Mouse (Mus musculus) Patski (cell line): ENCODE measurements around the gene Odf2. TPM values are rescaled to one million over a fixed set of nuclear protein-coding genes. Genes with fewer than 3 reads are reported as not detected.
A peak's percentile ranks its signal among the peaks of the same experiment; 100 is the strongest.
"Not testable (repeated sequence)": the region's sequence is repeated elsewhere in the genome, so short reads cannot be mapped to it uniquely, and the experiment has no call there.

ENCODE experiments used
- ATAC-seq: fragments of 100-300 bp; one replicate; pipeline ENCODE4 v1.8.0; 2021
- CTCF ChIA-PET: fragments of 350-600 bp; sonication (Branson Sonifier 250); formaldehyde crosslinking; loops from one replicate; lab custom pipeline; 2022; ENCODE audit warnings: inconsistent platforms; lab: Charles Lee
- POLR2A ChIA-PET: fragments of 350-600 bp; sonication (Branson Sonifier 250); formaldehyde crosslinking; loops from one replicate; lab custom pipeline; 2022; ENCODE audit warnings: antibody characterized with exemption, inconsistent platforms; lab: Charles Lee
- DNase-seq: peaks from one replicate; pipeline ENCODE4 v3.0.0-alpha.2; 2011; ENCODE audit warnings: low read depth, low spot score
- H3K27me3 ChIP-seq: fragments of 371-371 bp; one replicate; pipeline ENCODE4 v1.5.1; 2021
- CTCF ChIP-seq: fragments of 100-300 bp; IDR thresholded peaks from one replicate; pipeline ENCODE4 v1.5.1; 2021
- in situ Hi-C: fragments of 300-500 bp; cut with MboI; formaldehyde crosslinking; loops from 3 replicates; pipeline ENCODE4 v1.11.1; 2018; ENCODE audit warnings: low pct_unique_long_range_greater_than_20kb, mixed read lengths
- polyA plus RNA-seq: library from polyadenylated mRNA; unstranded; gene quantifications from one replicate; pipeline ENCODE4 v1.2.3, GENCODE M21; 2021

The Odf2 gene
- polyA plus RNA-seq, 1 experiment from 2014 or later, result 59.7 TPM

DNA sequence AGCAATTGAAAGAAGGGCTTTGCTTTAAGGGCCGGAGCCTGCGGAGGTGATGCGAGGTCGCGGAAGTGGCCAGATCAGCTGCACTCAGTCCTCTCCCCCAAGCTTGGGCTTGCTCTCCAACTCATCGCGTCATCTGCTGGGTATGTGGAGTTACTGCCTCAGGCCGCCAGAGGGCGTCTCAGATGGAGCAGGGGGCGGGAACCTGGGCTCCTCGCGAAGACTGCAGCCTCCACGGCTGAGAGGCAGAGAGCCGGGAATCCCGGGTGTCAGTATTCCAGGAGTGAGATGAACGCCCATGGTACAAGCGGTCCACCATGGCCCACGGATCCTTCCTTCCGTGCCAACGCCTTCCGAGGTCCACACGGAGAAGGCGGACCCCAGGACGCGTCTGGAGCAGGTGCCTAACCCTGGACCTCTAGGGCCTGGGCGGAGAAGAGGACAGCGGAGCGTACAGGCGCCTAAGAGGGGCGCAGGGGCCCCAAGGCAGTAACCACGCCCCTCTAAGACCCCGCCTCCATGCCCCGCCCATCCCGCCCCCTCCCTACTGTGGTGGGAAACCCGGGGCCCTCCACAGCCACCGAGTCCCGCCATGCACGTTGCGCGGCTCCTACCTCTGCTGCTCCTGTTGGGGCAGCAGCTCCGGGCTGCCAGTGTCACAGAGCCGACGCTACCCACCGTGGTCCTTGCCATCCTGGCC lies 19.9 kb upstream of the Odf2 start, which contains the start of gene Cercam:
Gene Cercam (plus strand): TSS at position 216 of the 697 bp plus-strand sequence.
- ATAC-seq (peak; percentile 79), DNase-seq (no peak)
- H3K27me3 ChIP-seq, result no peaks in the 10 kb centered on the region
- TF ChIP-seq CTCF, result no peak
- ChIA-PET POLR2A (no interaction called here), CTCF (interaction anchor here (1.1 kb wide), 2 partner anchors 11 to 17 kb away, joined by 3 to 6 read pairs; no protein-coding TSS in a partner anchor)
- in situ Hi-C loops, result no loop called here

DNA sequence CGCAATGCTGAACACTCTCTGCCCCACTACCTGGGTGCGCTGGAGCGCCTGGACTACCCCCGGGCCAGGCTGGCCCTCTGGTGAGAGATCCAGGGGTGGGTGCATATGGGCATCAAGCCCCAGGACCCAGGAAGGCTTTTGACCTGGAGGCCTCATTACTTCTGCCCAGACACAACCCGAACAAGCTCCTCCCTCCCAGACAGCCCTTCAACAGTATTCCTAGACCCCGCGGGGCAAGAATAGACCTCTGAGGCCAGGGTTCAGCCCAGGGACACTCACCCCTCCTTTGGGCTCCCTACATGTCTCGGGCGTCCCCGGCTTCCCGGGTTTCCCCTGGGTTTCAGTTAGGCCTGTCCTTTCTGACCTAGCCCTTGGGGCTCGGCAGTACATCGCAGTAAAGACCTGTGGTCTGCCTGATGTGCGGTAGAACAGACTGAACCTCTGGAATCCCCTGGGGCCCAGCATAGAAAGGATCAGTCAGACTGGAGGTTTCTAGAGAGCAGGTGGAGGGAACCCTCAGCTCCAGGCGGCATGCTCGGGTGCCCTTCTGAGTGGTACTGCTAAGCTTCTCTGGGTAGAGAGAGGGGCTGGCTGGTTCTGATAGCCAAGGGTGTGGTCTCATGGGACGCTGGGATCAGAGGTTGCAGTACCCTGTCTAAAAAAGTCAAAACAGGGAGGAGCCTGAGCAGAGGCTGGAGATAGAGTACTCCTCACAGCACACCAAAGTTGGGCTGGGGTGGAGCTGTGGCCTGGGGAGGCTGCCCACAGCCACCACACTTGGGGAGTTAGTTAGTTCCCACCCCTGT lies 19.2 kb upstream of the Odf2 start:
- H3K27me3 ChIP-seq, result no peaks in the 10 kb centered on the region
- ChIA-PET CTCF (interaction anchor here (0.9 to 2.2 kb wide), 3 partner anchors 11 to 18 kb away, joined by 3 to 9 read pairs (median 4); no protein-coding TSS in a partner anchor), POLR2A (no interaction called here)
- ATAC-seq (no peak), DNase-seq (no peak)
- TF ChIP-seq CTCF, result no peak
- in situ Hi-C loops, result no loop called here

DNA sequence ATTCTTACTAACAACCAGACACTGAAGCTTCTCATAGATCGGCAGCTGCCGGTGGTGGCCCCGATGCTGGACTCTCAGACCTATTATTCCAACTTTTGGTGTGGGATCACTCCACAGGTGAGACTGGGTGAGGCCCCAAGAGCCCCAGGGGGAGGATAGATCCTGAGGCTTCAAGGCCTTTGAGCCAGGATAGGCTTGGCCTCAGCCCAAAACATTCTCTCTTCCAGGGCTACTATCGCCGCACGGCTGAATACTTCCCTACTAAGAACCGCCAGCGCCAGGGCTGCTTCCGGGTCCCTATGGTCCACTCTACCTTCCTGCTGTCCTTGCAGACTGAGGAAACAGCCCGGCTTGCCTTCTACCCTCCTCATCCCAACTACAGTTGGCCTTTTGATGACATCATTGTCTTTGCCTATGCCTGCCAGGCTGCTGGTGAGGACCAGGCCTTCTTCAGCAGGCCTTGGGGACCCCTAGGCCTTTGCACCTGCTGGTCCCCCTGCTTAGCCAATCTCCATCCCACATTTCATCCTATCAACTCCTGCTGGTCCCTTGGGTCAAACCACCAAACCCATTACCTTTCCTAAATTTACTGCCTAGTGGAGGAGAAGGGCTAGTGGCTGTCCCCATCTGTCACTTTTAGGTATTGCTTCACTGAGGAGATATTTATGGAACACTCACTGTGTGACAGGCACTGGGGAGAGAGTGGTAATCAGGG lies 16.3 kb upstream of the Odf2 start:
- no peaks in the 10 kb centered on the region for H3K27me3 ChIP-seq
- DNase-seq, result no peak
- TF ChIP-seq CTCF, result no peak
- CTCF ChIA-PET, result interaction anchor here (1.5 kb wide), 1 partner anchor 15 kb away, joined by 3 read pairs; no protein-coding TSS in a partner anchor
- POLR2A ChIA-PET, result no interaction called here
- no peak for ATAC-seq
- in situ Hi-C loops, result no loop called here

DNA sequence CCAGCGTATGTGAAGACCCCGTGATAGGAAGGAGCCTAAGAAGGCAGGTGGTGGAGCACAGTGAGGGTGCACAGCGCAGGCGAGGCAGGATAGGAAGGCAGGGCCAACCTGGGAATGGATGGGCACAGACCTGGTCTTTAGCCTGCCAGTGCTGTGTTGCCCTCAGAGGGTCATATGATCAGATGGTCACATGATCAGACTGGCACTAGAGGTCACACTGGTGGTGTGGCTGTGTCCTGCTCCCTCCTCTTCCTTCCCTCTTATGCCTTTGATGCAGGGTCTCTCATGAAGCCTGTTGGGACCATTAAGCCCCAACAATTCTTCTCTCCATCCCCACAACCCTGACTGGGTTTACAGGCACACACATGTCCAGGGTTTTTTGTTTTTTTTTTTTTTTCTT lies 15.2 kb upstream of the Odf2 start:
- ChIA-PET POLR2A (no interaction called here), CTCF (no interaction called here)
- DNase-seq, result no peak
- in situ Hi-C loops, result no loop called here
- TF ChIP-seq CTCF, result no peak
- H3K27me3 ChIP-seq, result no peaks in the 10 kb centered on the region
- ATAC-seq, result no peak

DNA sequence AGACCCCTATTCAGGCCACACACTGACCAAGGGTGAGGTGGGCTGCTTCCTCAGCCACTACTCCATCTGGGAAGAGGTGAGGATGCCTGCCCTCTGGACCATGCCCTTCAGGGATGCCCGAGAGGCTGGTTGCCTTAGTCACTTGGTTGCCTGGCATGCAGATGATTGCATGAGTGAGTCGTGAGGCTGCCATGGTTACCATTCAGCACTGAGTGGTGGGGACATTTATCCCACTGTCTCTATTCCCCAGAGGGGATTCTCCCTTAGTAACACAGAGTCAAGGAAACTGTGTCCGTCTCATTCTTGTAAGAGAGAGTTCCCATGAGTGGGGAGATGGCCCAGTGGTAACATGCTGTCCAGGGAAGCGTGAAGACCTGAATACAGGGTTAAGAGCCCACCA lies 11.0 kb upstream of the Odf2 start:
- no peak for DNase-seq
- TF ChIP-seq CTCF, result no peak
- in situ Hi-C loops, result no loop called here
- no peak for ATAC-seq
- no peaks in the 10 kb centered on the region for H3K27me3 ChIP-seq
- POLR2A ChIA-PET, result no interaction called here
- CTCF ChIA-PET, result no interaction called here

DNA sequence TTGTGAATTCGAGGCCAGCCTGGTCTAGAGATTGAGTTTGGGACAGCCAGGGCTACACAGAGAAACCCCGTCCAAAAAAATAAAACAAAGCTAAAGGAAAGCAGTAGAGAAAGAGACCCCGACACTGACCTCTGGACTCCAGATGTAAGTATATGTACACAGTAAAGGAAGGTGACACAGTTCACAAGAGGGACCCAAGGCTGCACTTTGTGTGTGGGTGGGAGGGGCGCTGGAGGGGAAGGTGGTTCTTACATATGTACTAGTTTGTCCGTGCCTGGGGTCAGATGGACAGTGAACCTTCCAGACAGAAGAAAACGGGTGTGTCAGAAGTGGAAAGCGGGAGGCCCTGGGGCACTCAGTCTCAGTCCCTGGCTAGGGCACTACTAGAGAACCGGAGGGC lies 9.8 kb upstream of the Odf2 start:
- POLR2A ChIA-PET, result no interaction called here
- in situ Hi-C loops, result no loop called here
- DNase-seq, result no peak

DNA sequence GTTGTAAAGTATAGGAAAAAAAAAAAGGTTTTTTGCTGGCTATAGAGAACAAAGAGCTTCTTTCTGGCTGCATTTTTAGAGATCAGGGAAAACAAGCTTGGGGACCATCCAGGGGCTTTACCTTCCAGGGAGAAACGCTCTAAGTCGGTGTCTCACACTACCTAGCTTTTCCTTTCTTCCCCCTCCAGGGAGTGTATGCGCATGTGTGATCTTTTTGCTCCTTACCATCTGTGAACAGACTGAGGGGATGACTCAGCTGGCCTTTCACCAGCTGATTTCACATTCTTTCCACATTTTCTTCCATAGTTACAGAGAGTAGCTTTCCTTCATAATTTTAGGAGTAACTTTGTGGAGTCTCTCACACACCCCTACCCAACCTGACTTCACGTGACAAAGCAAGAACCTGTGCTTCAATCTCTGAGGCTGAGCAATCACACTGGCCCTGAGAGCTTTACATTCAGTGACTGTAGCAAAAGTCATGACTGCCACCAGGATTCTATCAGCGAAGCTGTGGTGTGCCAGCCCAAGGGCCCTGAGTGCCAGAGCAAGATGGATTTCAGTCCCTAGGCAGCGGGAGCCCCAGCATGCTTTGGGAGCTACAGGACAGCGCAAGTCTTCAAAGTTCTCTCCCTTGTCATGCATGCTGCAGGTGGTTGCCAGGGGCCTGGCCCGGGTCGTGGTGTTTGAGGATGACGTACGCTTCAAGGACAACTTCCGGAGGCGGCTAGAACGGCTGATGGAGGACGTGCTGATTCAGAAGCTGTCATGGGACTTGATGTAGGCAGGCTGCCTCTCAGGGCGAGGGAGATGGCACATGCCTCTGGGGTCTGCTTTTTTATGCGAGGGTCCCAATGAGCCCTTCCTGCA lies 8.8 kb upstream of the Odf2 start:
- DNase-seq, result no peak
- H3K27me3 ChIP-seq, result no peaks in the 10 kb centered on the region
- POLR2A ChIA-PET, result no interaction called here

More for the DNA sequence above, 9.8 kb upstream of the Odf2 start:
- no peaks in the 10 kb centered on the region for H3K27me3 ChIP-seq
- CTCF ChIA-PET, result interaction anchor here (1.8 kb wide), 1 partner anchor 10 kb away, joined by 6 read pairs; the partner anchor contains the start of gene Cercam
- TF ChIP-seq CTCF, result no peak
- no peak for ATAC-seq

DNA sequence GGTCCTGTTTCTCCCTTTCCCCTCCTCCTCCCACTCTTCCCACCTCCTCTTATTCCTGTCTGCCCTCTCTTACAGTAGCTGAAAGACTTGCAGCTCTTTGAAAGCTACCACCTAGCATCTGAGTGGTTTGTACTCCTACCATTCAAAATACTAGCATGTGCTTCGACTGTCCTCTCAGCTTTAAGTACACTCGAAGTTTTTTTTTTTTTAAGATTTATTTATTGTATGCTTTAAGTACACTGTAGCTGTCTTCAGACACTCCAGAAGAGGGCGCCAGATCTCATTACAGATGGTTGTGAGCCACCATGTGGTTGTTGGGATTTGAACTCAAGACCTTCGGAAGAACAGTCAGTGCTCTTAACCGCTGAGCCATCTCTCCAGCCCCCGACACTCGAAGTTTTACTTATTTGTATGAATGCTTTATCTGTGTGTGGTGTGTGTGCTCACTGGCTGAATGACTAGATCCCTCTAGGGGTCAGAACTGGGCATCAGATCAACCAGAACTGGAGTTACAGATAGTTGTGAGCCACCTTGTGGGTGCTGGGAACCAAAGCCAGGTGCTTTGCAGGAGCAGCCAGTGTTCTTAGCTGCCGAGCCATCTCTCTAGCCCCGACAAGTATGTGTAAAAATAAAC lies 2.2 kb upstream of the Odf2 start:
- in situ Hi-C loops, POLR2A ChIA-PET, DNase-seq, H3K27me3 ChIP-seq, ATAC-seq: not testable (repeated sequence)
- CTCF ChIA-PET, result interaction anchor here (1.0 to 2.0 kb wide), 6 partner anchors 15 to 114 kb away, joined by 3 to 6 read pairs (median 4); no protein-coding TSS in a partner anchor

More for the DNA sequence above, 8.8 kb upstream of the Odf2 start:
- in situ Hi-C loops, result no loop called here
- no peak for TF ChIP-seq CTCF
- ATAC-seq, result no peak
- CTCF ChIA-PET, result interaction anchor here (1.1 to 2.4 kb wide), 3 partner anchors 10 to 11 kb away, joined by 3 to 9 read pairs (median 6); partner anchors contain the start of gene Cercam
